Mouse (Mus musculus) forebrain, embryonic 11.5 days (tissue): ENCODE measurements around the gene Zfp995. TPM values are rescaled to one million over a fixed set of nuclear protein-coding genes. Genes with fewer than 3 reads are reported as not detected.
"Not testable (repeated sequence)": the region's sequence is repeated elsewhere in the genome, so short reads cannot be mapped to it uniquely, and the experiment has no call there.

ENCODE experiments used
- ATAC-seq: fragments of 200-750 bp; cut with Nextera tagmentation; replicated peaks from 2 replicates; pipeline ENCODE4 v1.8.0; 2017; ENCODE audit warnings: moderate TSS enrichment; ENCODE audit not compliant: low FRiP score
- DNase-seq: peaks from one replicate; pipeline ENCODE4 v3.0.0-alpha.2; 2017; ENCODE audit warnings: low spot score
- H3K27ac ChIP-seq: fragments of 300-500 bp; sonication (generic); 2 replicates; pipeline ENCODE4 v1.5.1; 2014; ENCODE audit warnings: low read depth, low read length
- H3K27me3 ChIP-seq: fragments of 300-500 bp; sonication (generic); 2 replicates; pipeline ENCODE4 v1.6.1; 2014; ENCODE audit warnings: mild to moderate bottlenecking, low read length, mixed read lengths; ENCODE audit not compliant: control insufficient read depth, insufficient read depth
- H3K36me3 ChIP-seq: fragments of 300-500 bp; sonication (generic); 2 replicates; pipeline ENCODE4 v1.6.1; 2014; ENCODE audit warnings: mild to moderate bottlenecking, low read length, moderate library complexity, mixed read lengths; ENCODE audit not compliant: control insufficient read depth, insufficient read depth
- H3K4me1 ChIP-seq: fragments of 300-500 bp; sonication (generic); replicated peaks from 2 replicates; pipeline ENCODE4 v1.6.1; 2014; ENCODE audit warnings: low read length, mixed read lengths; ENCODE audit not compliant: control insufficient read depth, insufficient read depth
- H3K4me2 ChIP-seq: fragments of 300-500 bp; sonication (generic); 2 replicates; pipeline ENCODE4 v1.6.1; 2014; ENCODE audit warnings: low read depth, mild to moderate bottlenecking, low read length, moderate library complexity, mixed read lengths; ENCODE audit not compliant: severe bottlenecking
- H3K4me3 ChIP-seq: fragments of 300-500 bp; sonication (generic); 2 replicates; pipeline ENCODE4 v1.5.1; 2014; ENCODE audit warnings: low read depth, low read length
- H3K9ac ChIP-seq: fragments of 300-500 bp; sonication (generic); 2 replicates; pipeline ENCODE4 v1.6.1; 2014; ENCODE audit warnings: low read length
- H3K9me3 ChIP-seq: fragments of 300-500 bp; sonication (generic); 2 replicates; pipeline ENCODE4 v1.6.1; 2016; ENCODE audit warnings: low read length, mixed read lengths; ENCODE audit not compliant: control insufficient read depth
- WGBS: fragments of 180-500 bp; shearing (Covaris S2); extraction: QIAGEN DNeasy Blood & Tissue Kit; methylation state at CpG from one replicate; pipeline ENCODE4 v1.1.7; 2014; 5-methylcytosine and 5-hydroxymethylcytosine counted together
- polyA plus RNA-seq: library from polyadenylated mRNA; unstranded; fragments of >200 nt; fragmentation: Nextera tagmentation; extraction: Ambion mirVana; gene quantifications from 2 replicates; pipeline ENCODE4 v1.2.1, GENCODE M21; 2014

The Zfp995 gene
- polyA plus RNA-seq, result 9.0 and 9.5 TPM in 2 replicates

GRCm38 (mm10) chr17:21909456-21910052 is at the start of gene Zfp995:
TSS of gene Zfp995 (minus strand) at chr17:21909926.
- Histone ChIP-seq H3K4me3 (peak within 1 kb of the TSS; percentile 60), H3K9ac (peak within 1 kb of the TSS; percentile 74), H3K4me2 (peak within 1 kb of the TSS; percentile 60)
- H3K27ac ChIP-seq, H3K4me1 ChIP-seq, H3K9me3 ChIP-seq, H3K36me3 ChIP-seq, H3K27me3 ChIP-seq: not testable (repeated sequence)
- DNase-seq (peak; percentile 72), ATAC-seq (peak; percentile 99)
- under 1% methylated on average over 24 of the region's 24 CpGs for WGBS

GRCm38 (mm10) chr17:21909039-21909438 is 687 bp downstream of the Zfp995 start:
- Histone ChIP-seq H3K4me1 (no peaks in the 10 kb centered on the region), H3K36me3 (no peaks in the 10 kb centered on the region), H3K27me3 (no peaks in the 10 kb centered on the region), H3K27ac (no peak overlapping the region), H3K9me3 (no peaks in the 10 kb centered on the region), H3K9ac (peak overlapping the region; percentile 74), H3K4me2 (peak overlapping the region; percentile 60), H3K4me3 (peak overlapping the region; percentile 60)
- ATAC-seq (peak; percentile 79), DNase-seq (peak; percentile 46)
- WGBS, result 5% methylated on average over 3 of the region's 3 CpGs

DNA sequence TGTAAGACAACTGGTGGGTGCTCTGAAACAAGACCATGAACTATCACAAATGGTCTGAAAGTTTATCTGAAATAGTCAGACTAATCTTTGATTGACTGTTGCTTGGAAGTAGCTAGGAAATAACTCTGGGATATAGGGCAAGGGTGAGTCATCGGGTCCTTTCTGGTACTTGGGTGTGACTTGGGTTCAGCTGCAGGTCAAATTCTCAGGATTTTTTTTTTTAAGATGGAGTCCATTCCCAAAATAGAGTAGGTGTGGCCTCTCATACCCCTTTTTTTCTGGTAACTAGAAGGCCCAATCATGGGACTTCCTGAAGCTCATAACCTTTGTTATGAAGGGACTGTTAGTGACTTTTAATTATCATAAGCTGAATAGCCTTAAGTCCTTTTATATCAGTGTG is 38.5 kb downstream of the Zfp995 start:
- DNase-seq (no peak), ATAC-seq (no peak)
- Histone ChIP-seq H3K27ac (no peak overlapping the region), H3K27me3 (no peaks in the 10 kb centered on the region), H3K36me3 (no peaks in the 10 kb centered on the region), H3K4me1 (no peaks in the 10 kb centered on the region), H3K9ac (no peak overlapping the region), H3K4me2 (no peak overlapping the region), H3K9me3 (no peaks in the 10 kb centered on the region; the same call in 1 of the 2 replicates), H3K4me3 (no peak overlapping the region)
- WGBS, result 85% methylated on average over 1 of the region's 1 CpGs

DNA sequence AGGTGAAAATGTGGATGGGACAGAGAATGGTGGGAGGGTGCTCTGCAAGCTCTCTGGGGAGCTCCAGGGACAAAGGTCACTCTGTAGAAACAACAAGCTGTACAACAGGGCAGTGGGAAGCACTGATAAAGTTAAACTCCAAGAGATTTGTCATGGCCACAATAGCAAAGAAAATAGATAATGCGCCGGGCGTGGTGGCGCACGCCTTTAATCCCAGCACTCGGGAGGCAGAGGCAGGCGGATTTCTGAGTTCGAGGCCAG is 63.5 kb downstream of the Zfp995 start:
- not testable (repeated sequence) for H3K4me1 ChIP-seq, H3K9me3 ChIP-seq, H3K4me2 ChIP-seq, H3K27ac ChIP-seq, H3K36me3 ChIP-seq, H3K27me3 ChIP-seq, H3K9ac ChIP-seq, H3K4me3 ChIP-seq, ATAC-seq, DNase-seq
- 98% methylated on average over 7 of the region's 8 CpGs for WGBS

- H3K9me3 ChIP-seq, result no peaks in the 10 kb centered on the region
- H3K36me3 ChIP-seq, result no peaks in the 10 kb centered on the region
- peak; percentile 83 for DNase-seq
- no peaks in the 10 kb centered on the region for H3K4me1 ChIP-seq
- peak within 1 kb of the TSS; percentile 79 for H3K9ac ChIP-seq
- H3K27me3 ChIP-seq, result no peaks in the 10 kb centered on the region
- peak; percentile 99 for ATAC-seq
- WGBS, result 4% methylated on average over 22 of the region's 22 CpGs
- H3K27ac ChIP-seq, result no peak within 1 kb of the TSS
- H3K4me2 ChIP-seq, result peak within 1 kb of the TSS; percentile 55
- H3K4me3 ChIP-seq, result peak within 1 kb of the TSS; percentile 64
Measured at GRCm38 (mm10) chr17:21845545-21846321, 64.0 kb downstream of the Zfp995 start, which contains the start of gene Zfp820. TSS of gene Zfp820 (minus strand) at chr17:21845772.

DNA sequence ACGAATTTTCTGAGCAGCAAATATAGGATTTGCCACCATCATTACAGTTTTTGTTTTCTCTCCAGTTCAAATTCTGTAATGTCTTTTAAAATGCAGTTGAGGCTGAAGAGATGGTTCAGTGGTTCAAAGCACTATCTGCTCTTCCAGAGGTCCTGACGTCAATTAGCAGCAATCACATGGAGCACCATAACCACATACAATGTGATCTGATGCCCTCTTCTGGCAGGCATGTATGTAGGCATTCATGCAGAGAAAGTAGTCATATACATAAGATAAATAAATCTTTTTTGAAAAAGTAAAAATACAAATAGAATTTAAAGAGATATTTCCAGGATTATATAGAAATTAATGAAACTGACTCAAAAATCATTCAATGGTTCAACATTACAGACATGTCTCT is 71.2 kb downstream of the Zfp995 start:
- WGBS, result 60% methylated on average over 2 of the region's 2 CpGs
- Histone ChIP-seq H3K9ac (no peak overlapping the region), H3K9me3 (no peaks in the 10 kb centered on the region), H3K27ac (no peak overlapping the region), H3K4me2 (no peak overlapping the region), H3K4me3 (no peak overlapping the region), H3K4me1 (no peaks in the 10 kb centered on the region), H3K27me3 (no peaks in the 10 kb centered on the region), H3K36me3 (no peaks in the 10 kb centered on the region)
- DNase-seq, result no peak
- no peak for ATAC-seq

Other genes with a start within 250 kb of the Zfp995 start
- 8.1 and 12.5 TPM in 2 replicates for gene Gm10226, start 218.1 kb downstream of the Zfp995 start, polyA plus RNA-seq
- 22.7 and 25.1 TPM in 2 replicates for gene Zfp760, start 202.2 kb downstream of the Zfp995 start, polyA plus RNA-seq
- gene Zfp229, start 179.1 kb downstream of the Zfp995 start, polyA plus RNA-seq, result 8.3 and 8.7 TPM in 2 replicates
- 8.6 and 8.7 TPM in 2 replicates for gene Zfp820, start 64.2 kb downstream of the Zfp995 start, polyA plus RNA-seq
- 25.6 and 28.8 TPM in 2 replicates for gene Zfp942, start 52.5 kb upstream of the Zfp995 start, polyA plus RNA-seq
- 19.0 and 20.7 TPM in 2 replicates for gene Zfp943, start 52.6 kb upstream of the Zfp995 start, polyA plus RNA-seq